Mouse (Mus musculus) retina, postnatal 1 day (tissue): ENCODE results near the gene Smim14.
A peak's percentile ranks its signal among the peaks of the same experiment; 100 is the strongest.
"Not testable (repeated sequence)": the region's sequence is repeated elsewhere in the genome, so short reads cannot be mapped to it uniquely, and the experiment has no call there.

Source experiments
- DNase-seq: peaks from one replicate; pipeline ENCODE4 v3.0.0-alpha.2; 2012

The Smim14 gene

GRCm38 (mm10) chr5:65514635-65515278, 22.2 kb downstream of the Smim14 start:
- DNase-seq = no peak

DNA sequence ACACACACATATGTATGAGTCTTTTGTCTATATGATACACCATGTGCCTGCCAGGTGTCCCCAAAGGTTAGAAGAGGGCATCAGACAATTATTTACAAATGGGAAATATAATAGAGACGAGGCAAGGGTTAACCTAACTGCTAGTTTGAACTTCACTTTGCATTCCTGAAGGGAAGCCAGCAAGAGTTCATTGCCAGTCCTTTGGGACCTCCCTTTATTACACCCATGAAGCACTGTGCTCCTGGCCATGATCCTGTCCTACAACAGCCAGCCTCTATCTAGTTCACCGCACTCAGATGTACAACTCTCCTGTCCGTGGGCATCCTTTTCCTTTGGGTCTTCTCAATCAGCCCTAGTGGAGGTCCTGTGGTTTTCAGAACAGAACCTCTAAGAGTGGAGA, 23.5 kb downstream of the Smim14 start:
- no peak for DNase-seq

DNA sequence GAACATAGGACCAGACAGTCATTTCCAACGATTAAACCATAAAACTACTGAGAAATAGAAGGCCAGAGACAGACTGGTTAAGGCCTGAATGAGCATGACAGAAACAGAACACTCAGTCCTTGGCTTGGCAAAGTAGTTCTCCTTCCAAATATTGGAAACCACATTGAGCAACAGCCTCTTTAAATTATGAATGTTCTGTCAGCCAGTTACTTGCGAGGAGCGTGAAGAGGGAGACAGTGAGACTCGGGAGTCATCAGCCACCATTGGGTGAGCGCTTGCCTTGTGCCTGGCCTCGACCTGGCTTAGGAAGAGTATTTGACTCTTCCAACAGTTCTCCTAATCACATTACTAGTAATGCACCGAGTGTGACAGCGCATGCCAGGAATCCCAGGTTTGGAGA, 28.6 kb downstream of the Smim14 start:
- no peak for DNase-seq

- DNase-seq = peak; percentile 27
These were observed 31.2 kb downstream of the Smim14 start for GRCm38 (mm10) chr5:65505786-65506185.

DNA sequence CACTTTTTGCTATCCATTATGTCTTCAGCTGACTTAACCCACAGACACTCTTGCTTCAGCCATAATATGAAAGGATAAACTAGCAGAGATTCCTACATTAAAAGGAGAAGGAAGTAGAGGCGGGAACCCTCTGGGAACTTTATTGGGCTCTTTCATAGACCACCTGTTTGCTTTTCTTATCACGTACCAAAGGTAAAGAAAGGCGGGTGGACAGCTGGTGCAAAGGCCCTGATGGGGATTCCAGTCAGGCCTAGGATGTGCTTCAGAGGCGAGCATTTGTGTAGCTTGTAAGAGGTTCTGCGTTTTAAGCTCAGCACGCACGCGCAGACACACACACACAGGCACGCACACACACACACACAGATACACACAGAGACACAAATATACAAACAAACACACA, 35.6 kb downstream of the Smim14 start:
- DNase-seq = no peak

GRCm38 (mm10) chr5:65500231-65500630, 36.8 kb downstream of the Smim14 start:
- DNase-seq = no peak

DNA sequence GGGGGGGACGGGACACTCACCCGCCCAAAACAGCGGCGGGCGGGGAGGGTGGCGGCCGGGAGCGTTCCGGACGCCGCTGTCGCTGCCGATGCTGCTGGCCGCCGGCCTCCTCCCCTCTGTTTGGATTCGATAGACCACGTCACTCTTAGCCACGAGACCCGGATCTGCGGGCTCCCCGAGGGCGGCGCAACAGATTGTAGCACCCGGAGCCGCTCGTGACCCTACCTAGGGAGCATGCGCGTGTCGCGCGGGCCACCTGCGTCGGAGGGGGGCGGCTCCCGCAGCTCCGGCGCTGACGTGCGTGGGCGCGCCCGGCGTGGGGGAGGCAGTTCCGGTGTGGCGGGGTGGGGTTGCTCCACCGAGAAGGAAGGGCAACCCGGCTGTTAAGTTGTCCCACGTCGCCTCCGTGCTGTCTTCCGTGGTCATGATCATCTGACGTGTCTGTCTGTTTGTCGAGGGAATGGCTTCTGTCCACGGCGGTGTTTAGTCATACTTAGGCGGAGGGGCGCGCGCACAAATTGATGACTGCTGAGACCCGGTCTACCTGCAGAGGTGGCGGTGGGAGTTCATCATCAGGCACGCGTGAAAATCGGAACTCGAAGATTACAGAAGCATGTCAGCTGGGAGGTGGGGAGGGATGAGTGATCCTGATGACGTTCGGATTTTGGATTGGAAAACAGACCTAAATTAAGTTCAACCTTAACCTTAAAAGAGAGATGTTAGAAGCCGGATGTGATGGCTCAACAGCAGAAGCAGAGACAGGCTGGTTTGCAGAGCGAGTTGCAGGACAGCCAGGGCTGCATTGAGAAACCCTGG, 44.1 kb downstream of the Smim14 start, which contains the start of gene Gm43552:
Gene Gm43552 (minus strand): TSS at position 118 of the 816 bp plus-strand sequence.
- peak; percentile 96 for DNase-seq

DNA sequence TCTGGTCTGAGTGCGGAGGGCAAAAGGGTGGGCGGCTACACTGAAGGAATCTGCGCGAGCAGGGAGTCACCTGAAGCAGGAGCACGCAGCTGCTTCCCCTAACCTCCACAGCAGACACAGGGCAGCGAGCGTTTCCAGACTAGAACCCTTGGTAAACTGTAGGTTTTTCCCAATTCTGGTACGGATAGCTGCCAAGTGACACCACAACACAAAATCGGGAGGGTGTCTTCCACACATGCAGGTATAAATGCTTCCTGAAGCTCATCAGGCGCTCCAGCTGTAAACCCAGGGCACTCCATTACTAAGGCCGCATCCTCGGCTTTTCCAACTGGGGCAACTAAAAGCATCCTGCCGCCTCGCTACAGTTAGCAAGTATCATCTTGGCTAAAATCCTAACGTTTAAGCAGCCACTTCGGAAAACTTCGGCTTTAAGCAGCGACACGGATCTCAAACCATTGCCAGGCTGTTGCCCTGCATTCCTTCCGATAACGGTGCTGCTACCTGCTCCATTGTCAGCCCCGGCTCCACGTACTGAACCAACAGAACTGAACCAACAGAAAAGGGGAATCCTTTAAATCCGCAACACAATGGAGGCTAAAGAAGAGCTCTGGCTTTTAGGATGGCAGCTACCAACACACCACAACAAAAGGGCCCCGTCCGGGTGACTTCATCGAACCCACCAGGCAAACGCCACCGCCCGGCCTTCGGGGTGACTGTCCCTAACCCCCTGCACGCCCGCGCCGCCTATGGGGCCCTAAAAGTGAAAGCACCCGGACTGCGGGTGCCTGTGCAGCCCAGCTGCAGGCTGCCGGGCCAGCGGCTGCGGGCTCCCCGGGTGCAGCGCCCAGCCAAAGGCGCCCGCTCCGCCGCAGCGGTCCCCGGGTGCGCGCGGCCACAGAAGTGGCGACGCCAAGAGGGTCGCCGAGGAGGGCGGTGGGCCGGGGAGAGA, 44.9 kb downstream of the Smim14 start:
- DNase-seq = peak; percentile 82

DNA sequence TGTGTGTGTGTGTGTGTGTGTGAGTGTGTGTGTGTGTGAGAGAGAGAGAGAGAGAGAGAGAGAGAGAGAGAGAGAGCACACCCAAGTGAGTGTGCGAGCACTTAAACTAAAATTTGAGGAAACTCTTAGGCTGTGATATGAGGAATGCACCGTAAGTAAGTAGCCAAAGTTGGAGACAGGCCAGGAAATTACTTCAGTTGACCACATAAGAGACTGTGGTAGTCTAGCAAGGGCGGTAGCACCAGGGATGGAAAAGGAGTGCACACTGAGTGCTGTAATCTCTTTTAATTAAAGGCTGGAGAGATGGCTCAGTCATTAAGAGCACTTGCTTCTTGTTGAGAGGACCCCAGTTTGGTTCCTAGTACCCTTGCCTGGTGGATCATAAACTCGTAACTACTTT, 47.2 kb downstream of the Smim14 start:
- peak; percentile 26 for DNase-seq

DNA sequence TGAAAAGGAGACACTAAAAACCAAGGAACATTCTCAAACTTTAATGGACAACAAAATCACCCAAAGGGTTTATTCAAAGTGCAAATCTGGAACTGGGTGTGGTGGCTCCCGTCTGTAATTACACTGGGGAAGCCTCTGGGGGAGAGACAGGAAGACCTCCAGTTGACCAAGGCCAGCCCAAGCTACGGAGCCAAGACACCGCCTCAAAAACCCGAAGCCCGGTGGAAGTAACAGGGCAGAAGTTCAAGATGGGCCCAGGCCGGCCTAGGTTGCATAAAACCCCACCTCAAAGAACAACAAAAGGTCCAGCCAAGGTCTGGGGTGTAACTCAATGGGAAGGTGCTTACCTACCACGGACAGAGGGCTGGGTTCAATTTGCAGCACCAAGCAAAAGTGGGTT, 48.3 kb downstream of the Smim14 start:
- no peak for DNase-seq

- no peak for DNase-seq
These were observed 49.6 kb downstream of the Smim14 start for GRCm38 (mm10) chr5:65487381-65487780.

- no peak for DNase-seq
These were observed 50.5 kb downstream of the Smim14 start for GRCm38 (mm10) chr5:65486514-65486913.

DNA sequence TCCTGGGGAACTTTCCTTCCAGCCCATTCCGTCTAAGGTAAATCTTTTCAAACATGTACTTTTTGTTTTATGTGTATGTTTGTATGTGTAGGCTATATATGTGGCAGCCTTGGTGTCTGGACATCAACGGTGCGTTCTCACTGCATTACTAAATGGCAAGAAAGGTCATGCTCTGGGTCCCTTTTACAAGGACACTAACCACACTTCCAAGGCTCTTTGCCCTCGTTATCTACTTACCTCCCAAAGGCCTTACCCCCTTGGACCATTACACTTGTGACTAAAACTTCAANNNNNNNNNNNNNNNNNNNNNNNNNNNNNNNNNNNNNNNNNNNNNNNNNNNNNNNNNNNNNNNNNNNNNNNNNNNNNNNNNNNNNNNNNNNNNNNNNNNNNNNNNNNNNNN, 54.0 kb downstream of the Smim14 start:
- DNase-seq = no peak

DNA sequence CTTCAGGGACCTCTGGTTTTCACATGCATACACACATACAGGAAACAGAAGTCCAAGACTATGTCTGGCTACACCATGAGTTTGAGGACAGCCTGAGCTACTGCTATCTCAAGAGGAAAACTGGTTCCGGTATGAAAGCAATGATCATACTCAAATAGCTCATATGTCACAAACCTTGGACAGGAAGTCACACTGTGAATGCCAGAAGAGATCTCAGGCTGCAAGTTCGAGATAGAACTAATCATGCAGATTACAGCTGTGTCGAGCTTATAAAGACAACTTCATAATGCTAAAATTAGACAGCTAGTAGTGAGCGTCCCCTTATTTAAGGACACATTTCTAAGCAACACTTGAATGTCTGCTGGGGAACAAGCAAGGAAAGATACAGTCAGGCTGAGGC, 56.5 kb downstream of the Smim14 start:
- DNase-seq = no peak

- no peak for DNase-seq
These were observed 57.1 kb downstream of the Smim14 start for GRCm38 (mm10) chr5:65479681-65480445.

DNA sequence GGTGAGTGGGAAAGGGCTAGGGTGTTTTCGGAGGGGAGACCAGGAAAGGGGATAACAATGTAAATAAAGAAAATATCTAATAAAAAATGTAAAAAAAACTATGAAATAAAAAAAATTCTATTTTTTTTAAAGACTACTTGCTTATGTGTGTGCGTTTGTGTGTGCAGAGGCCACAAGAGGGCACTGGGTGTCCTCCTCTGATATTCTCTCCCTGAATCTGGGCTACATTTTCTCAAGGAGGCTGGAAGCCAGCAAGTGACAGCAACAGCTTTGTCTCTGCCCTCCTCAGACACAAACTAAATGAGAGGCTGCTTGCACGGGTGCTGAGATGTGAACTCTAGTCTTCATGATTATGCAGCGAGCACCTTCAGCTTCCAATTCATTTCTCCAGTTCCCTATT, 58.8 kb downstream of the Smim14 start:
- peak; percentile 31 for DNase-seq

GRCm38 (mm10) chr5:65476739-65477138, 60.2 kb downstream of the Smim14 start:
- DNase-seq = not testable (repeated sequence)

DNA sequence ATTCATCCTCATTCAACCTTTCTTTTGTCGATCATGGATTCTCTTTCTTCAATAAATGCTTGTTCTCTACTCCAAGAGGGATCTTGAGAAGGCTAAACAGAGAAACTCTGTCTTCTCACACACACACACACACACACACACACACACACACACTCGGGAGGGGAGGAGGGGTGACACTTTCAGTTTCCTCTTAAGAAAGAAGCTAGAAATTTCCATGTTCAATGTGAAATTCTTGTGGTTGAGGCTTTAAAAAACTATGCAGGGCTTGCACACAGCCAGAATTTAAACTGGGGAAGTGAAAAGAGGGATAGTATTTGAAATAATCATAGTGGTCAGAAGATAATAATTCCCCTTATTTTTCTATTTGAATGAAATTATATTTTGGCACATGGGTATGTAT, 61.2 kb downstream of the Smim14 start:
- no peak for DNase-seq

- DNase-seq = no peak
These were observed 67.2 kb downstream of the Smim14 start for GRCm38 (mm10) chr5:65469766-65470165.

DNA sequence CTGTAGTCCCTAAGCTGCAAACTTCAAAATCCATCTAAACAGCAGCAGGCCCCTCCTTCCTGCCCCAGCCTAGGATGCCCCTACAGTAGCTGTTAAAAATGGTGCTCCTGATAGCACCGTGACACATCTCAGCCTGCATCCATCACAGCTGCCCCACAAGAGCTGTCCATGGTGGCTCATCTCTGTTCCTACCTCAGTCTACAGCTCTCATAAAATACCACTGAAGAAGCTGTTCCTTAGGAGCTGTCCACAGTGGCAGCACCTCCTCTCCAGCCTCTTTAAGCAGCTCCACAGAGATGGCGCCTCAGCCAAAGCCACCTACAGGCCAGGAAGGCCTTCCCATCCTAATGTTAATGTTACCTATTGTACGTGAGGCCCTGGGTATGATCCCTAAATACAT, 70.1 kb downstream of the Smim14 start:
- DNase-seq = no peak

GRCm38 (mm10) chr5:65460361-65460760, 76.6 kb downstream of the Smim14 start:
- DNase-seq = no peak

DNA sequence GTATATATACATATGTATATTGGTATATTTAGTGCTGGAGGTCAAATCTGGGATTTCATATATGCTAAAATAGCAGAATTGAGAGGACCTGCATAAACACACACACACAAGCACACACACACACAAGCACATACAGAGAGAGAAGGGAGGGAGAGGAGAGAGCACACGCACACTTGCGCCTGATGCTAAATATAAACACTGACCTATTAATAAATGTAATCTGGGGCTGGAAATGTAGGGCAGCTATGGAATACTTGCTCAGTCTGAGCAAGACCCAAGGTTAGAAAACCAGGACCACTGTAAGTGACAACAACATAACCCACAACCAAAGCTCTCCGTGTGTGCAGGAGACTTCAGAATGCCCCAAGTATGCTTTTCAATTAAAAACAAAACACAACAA, 77.5 kb downstream of the Smim14 start:
- DNase-seq = no peak

GRCm38 (mm10) chr5:65457846-65458245, 79.1 kb downstream of the Smim14 start:
- DNase-seq = no peak
